Mouse (Mus musculus): ENCODE results near the gene Cers4. TPM values are rescaled to one million over a fixed set of nuclear protein-coding genes. Genes with fewer than 3 reads are reported as not detected.

Cers4 gene
- total RNA-seq (2022) = 10 to 100 TPM; 45.5 to 47.0 (median 46.5) TPM

- DNase-seq (ENCODE audit: low spot score in 2 of 2) = peak; percentile 70 to 83
Observed at GRCm38 (mm10) chr8:4492851-4493685, at the start of gene Cers4. Gene Cers4, plus strand, starts transcription at chr8:4493026.

- no peak for DNase-seq (ENCODE audit: low spot score in 2 of 2)
Observed at GRCm38 (mm10) chr8:4458165-4458564, 34.7 kb upstream of the Cers4 start.

GRCm38 (mm10) chr8:4463061-4463460 lies 29.8 kb upstream of the Cers4 start:
- no peak for DNase-seq (ENCODE audit: low spot score in 2 of 2)

GRCm38 (mm10) chr8:4474419-4475187 lies 18.2 kb upstream of the Cers4 start:
- no peak for DNase-seq (ENCODE audit: low spot score in 2 of 2)

- no peak for DNase-seq (ENCODE audit: low spot score in 2 of 2)
Observed at GRCm38 (mm10) chr8:4481154-4481553, 11.7 kb upstream of the Cers4 start.

- no peak for DNase-seq (ENCODE audit: low spot score in 2 of 2)
Observed at GRCm38 (mm10) chr8:4481586-4481985, 11.2 kb upstream of the Cers4 start.

- no peak for DNase-seq (ENCODE audit: low spot score in 2 of 2)
Observed at GRCm38 (mm10) chr8:4482501-4482900, 10.3 kb upstream of the Cers4 start.

- peak in 1 of 2 experiments; percentile 16 for DNase-seq (ENCODE audit: low spot score in 2 of 2)
Observed at GRCm38 (mm10) chr8:4483330-4483729, 9.5 kb upstream of the Cers4 start.

- DNase-seq (ENCODE audit: low spot score in 2 of 2) = peak; percentile 60 to 75
Observed at GRCm38 (mm10) chr8:4493686-4494440, 1.0 kb downstream of the Cers4 start.

- DNase-seq (ENCODE audit: low spot score in 2 of 2) = no peak
Observed at GRCm38 (mm10) chr8:4495976-4496375, 3.1 kb downstream of the Cers4 start.

GRCm38 (mm10) chr8:4497610-4498009 lies 4.8 kb downstream of the Cers4 start:
- DNase-seq (ENCODE audit: low spot score in 2 of 2) = no peak

- no peak for DNase-seq (ENCODE audit: low spot score in 2 of 2)
Observed at GRCm38 (mm10) chr8:4505364-4505763, 12.5 kb downstream of the Cers4 start.

GRCm38 (mm10) chr8:4507527-4507926 lies 14.7 kb downstream of the Cers4 start:
- no peak for DNase-seq (ENCODE audit: low spot score in 2 of 2)

GRCm38 (mm10) chr8:4510824-4511223 lies 18.0 kb downstream of the Cers4 start:
- no peak for DNase-seq (ENCODE audit: low spot score in 2 of 2)

GRCm38 (mm10) chr8:4511429-4512115 lies 18.7 kb downstream of the Cers4 start:
- no peak for DNase-seq (ENCODE audit: low spot score in 2 of 2)

- no peak for DNase-seq (ENCODE audit: low spot score in 2 of 2)
Observed at GRCm38 (mm10) chr8:4512116-4512495, 19.3 kb downstream of the Cers4 start.

GRCm38 (mm10) chr8:4516162-4516561 lies 23.3 kb downstream of the Cers4 start:
- no peak for DNase-seq (ENCODE audit: low spot score in 2 of 2)

GRCm38 (mm10) chr8:4521472-4521871 lies 28.6 kb downstream of the Cers4 start:
- DNase-seq (ENCODE audit: low spot score in 2 of 2) = no peak

GRCm38 (mm10) chr8:4523525-4523924 lies 30.7 kb downstream of the Cers4 start:
- no peak for DNase-seq (ENCODE audit: low spot score in 2 of 2)
